Mouse (Mus musculus) retina, adult 2 months (tissue): ENCODE data around the gene Tmed4.
"Not testable (repeated sequence)": the region's sequence is repeated elsewhere in the genome, so short reads cannot be mapped to it uniquely, and the experiment has no call there.

Experiments
- DNase-seq: peaks from one replicate; pipeline ENCODE4 v3.0.0-alpha.2; 2012; ENCODE audit warnings: low read depth, low spot score

Gene Tmed4

DNA sequence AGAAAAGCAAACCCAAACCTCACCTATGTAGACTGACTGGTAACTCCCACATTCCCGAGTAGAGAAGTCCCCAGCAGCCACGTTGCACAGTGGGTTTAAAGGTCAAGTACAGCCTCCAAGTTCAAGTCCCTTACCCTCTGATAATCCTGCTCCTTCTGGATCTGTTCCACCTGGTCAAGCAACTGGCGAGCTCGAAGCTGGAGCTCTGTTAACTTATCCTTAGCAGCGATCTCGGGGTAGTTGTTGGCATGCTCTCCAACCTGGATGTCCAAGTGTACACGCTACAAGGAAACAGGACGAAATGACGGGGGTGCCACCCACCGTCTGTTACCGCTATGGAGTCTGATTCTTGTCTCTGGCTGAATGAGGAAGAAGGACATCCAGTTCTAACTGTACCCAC, 1.1 kb downstream of the Tmed4 start:
- DNase-seq: no peak

DNA sequence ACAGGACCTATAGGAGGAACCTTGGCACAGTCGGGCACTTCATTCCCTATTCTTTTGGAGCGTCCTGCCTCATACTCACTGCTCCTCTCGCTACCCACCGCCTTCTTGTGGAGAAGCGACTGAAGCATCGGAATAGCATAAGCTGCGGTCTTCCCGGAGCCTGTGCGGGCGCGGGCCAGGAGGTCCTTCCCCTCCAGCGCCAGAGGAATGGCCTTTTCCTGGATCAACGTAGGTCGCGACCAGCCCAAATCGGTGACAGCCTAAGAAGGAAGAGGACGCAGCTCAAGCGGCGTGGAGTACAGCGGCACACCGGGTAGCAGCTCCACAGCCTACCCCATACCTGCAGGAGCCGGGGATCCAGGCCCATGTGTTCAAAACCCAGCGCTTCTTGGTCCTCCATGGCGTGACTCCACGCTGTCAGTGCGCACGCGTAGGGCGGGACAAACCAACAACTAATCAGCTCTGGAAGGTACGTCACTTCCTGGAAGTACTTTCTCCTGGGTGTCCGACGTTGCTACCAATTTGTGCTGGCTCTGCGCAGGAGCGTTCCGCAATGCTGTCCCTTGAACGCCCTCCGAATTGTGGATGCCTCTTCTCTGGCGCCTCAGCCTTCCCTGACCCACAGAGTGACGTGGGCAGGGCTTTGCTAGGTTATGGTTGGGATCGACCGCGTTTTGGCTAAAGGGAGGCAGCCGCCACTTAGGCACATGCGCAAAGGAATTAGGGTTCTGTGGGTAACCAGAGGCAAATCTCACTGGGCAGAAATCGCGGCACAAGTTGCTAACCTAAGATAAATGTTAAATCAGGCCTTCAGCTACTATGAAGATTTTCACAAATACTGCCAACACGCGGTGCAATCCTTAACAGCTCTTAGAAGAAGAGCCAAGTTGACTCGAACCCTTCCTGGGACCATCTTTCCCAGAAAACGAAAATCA, 7.1 kb downstream of the Tmed4 start, which contains the start of gene Ddx56:
Gene Ddx56, minus strand, starts transcription at position 453 of the 935 bp plus-strand sequence.
- peak; percentile 91 for DNase-seq

DNA sequence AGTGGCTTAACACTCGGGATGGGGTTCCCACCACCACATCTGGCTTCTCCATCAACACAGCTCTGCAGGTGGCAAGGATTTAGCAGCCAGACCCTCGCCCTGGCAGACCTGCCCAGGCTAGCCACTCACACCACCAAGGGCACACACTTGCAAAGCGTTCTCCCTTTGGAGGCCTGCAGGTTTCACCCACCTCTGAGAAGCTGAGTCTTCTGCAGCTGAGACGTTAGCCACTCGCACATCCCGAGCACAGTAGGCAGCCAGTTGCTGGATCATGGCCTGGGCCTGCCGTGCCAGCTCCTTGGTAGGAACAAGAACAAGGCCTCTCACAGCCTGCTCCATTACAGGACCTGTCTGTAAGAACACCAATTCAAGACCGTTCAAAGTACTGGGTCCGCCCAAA, 8.0 kb downstream of the Tmed4 start:
- DNase-seq: no peak

DNA sequence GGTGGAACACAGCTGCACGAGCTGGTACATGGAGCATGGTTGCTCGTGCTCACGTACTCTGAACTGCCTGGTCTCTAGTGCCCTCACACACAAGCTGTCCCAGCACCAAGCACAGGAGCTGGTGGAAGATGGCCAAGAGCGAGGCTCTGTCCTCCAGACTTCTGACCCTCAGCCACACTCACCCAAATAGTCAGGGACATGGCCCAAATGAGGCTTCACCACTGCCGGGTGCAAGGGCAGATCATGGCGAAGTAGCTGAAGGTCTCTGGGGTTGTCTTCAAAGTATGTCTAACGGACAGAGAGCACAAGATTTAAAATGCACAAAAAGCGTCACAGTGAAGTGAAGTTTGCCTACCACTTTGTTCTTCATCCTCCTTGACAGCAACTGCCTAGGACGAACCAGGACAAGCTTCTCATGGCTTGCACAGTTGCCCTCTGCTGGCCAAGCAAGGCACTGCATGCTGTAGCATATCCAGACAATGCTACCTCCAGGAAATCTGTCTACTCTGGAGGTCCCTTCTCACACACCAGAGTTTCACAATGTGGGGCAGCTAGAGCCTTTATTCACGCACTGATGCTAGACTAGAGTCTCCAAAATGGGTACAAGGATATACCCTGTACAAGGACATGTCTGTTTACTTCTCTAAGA, 13.1 kb downstream of the Tmed4 start:
- DNase-seq: no peak

DNA sequence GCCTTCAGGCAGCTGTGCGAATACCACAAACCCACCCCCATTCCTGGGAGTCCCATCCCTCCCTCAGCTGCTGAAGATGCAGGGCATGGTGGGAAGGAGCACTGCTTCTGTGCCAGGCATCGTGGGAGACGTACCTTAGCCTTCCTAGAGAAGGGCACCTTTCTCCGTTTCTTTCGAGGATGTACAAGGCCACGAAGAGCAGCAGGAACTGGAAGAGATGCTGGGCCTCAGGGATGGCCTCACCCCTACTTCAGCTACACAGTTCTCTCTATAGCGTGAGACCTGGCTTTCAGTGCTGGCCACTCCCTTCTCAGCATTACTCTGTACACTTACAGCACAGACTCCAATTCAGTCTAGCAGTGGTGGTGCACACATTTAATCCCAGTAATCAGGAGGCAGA, 15.3 kb downstream of the Tmed4 start:
- no peak for DNase-seq

DNA sequence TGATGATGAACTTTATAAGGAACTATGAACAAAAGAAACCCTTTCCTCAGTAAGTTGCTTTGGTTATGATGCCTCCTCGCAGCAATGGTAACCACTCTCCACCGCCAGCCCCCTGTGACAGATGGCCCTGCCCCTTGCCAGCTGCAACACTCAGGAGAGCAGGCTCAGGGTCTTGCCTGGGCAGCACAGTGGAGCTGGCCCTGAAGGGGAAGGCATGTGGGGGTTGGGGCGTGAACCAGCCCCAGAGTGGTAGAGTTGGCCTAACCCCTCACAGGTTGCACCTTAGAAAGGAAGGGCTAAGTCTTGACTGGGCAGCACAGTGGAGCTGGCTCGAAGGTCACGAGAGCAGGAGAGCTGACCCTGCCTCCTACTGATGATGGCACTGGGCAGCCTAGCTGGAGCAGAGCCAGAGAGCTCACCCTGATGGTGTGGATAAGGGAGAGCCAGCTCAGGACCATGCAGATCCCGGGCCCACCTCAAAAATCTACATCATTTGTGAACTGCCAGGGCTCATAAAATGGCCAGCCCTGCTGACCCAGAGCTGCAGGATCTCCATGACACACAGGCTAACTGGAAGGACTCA, 18.1 kb downstream of the Tmed4 start:
- no peak for DNase-seq

DNA sequence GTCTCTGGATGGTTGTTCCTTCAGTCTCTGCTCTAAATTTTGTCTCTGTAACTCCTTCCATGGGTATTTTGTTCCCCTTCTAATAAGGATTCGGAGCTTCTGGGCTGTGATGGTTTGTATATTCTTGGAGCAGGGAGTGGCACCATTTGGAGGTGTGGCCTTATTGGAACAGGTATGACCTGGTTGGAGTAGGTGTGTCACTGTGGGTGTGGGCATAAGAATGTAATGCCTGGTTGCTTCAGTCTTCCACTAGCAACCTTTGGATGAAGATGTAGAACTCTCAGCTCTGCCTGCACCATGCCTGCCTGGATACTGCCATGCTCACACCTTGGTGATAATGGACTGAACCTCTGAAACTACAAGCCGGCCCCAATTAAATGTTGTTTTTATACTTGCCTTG, 20.1 kb downstream of the Tmed4 start:
- DNase-seq: not testable (repeated sequence)

DNA sequence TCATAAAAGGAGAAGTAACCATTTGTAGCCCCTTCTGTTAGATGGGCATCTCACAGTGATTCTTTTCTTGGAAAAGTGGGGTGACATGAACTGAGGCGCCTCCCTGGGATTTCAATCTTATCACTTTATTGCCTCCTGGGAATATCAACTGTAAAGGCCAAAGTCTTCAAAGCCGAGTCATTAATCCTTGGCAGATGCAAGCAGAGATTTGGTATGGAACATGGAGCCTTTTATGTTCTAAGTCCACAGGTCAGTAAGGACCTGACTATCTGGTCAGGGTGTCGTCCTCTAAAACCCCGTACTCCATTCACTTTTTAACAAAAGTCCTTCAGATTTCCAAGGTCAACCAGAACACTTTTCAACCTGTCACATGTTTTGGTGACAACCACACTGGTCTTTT, 21.8 kb downstream of the Tmed4 start:
- no peak for DNase-seq

DNA sequence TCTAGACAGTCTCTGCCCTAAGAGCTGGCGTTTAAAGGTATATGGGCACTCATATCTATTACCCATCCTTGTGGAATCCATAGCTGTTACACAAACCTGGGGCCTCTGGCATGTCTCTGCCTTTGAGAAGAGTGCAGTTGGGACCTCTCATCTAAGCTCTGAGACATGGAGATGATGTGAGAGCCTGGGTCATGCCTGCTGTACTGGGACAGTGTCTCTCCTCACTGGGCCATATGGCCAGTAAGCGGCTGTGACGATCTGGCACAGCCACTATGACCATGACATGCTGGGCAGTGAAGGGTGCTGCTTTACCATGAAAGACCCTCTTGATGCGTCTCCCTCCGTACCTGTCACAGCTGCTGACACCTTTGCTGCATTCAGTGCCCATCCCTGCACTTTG, 22.4 kb downstream of the Tmed4 start:
- DNase-seq: no peak

DNA sequence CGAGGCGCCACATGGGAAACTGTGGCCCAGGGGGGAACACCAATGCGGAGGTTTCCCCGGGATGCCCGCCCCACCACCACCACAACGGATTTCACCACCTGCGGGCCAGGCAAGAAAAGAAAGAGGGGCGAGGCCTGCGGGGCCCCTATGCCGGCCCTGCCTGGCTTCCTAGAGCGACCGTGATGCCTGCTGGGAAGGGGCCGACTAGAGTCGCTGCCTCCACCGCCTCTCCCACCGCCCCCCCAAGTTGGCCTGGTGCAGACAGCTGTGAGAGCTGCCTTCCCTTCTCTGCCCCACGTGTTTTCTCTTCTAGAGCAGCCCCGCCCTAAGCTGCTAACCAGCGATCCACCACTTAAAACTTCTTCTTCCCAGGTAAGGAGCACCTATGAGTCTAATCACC, 30.0 kb downstream of the Tmed4 start:
- DNase-seq: no peak

DNA sequence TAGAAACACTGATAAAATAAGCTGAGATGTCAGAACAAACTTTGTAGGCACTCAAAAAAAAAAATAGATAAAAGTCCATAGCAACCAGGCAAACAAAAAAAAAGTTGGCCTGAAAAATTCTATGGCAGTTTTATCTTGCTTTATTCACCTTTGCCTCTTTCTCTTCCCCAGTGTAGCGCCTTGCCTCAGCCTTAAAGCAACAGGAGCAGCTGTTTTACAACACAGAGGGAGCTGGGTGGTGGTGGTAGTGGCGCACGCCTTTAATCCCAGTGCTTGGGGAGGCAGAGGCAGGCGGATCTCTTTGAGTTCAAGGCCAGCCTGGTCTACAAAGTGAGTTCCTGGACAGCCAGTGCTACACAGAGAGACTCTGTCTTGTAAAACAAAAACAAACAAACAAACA, 41.6 kb downstream of the Tmed4 start:
- DNase-seq: no peak

DNA sequence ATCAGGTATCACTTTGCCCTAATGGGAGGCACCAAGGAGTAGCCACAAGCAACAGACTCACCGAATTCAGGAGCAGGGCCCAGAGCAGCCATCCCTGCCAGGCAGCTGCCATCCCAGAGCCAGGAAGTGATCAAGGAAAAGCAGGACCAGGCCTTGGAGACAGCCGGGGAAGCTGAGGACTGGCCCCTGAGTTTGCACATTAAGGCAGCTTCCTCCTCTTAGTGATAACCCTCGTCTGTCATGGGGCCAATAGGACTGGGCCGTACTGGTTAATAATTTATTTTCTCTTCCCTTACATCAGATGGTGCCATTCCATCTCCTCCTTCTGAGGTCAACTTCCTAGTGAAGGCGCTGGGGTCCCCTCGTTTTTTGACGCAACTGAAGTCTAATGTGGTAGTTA, 44.7 kb downstream of the Tmed4 start, which contains the start of gene Npc1l1:
Gene Npc1l1, minus strand, starts transcription at position 132 of the 400 bp plus-strand sequence.
- DNase-seq: no peak

DNA sequence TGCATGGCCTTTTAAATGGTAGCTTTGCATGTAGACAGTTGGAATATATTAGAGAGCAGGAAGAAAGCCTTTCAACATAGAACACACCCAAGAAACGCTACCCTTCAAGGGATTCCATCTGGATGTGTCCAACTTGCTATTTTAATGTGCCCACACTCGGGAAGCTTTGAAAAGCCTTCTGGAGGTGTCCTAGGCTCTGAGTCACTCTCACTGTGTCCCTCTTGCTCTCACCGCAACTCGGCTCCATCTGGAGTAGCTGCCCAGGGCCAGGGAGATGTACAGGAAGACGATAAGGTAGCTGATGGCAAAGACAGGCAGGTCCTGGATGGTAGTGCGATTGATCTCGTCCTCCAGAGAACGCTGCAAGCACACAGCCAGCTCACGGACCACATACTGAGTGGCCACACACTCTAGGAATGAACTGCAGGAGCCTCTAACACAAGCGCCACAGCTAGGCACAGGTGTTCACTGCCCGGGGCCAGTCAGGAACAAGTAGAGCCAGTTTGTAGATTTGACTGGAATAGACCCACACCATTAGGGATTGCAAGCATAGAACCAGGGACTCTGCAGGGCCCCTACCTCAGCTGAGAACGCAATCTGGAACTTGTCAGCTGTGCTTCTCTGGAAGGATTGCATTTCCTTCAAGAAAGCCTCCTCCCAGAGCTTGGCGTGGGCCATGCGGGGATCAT, 50.0 kb downstream of the Tmed4 start:
- no peak for DNase-seq

DNA sequence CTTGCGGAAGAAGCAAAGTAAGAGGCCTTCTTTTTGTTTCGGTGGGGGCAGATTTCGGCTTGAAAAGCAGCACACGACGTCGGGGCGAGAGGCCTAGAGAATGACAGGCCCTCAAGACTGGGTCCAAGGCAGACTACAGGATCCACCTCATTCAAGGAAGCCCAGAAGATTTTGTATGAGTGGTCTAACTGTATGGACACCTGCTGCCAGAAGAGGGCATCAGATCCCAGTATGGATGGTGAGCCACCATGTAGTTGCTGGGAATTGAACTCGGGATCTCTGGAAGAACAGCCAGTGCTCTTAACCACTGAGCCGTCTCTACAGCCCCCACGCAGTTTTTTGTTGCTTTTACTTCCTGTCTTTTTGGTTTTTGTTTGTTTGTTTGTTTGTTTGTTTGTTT, 52.5 kb downstream of the Tmed4 start:
- no peak for DNase-seq
